Mouse (Mus musculus) kidney, adult 18-20 months (tissue): ENCODE results near the gene Olfr809.

ENCODE experiments used
- DNase-seq: peaks from one replicate; pipeline ENCODE4 v3.0.0; 2021

Gene Olfr809

DNA sequence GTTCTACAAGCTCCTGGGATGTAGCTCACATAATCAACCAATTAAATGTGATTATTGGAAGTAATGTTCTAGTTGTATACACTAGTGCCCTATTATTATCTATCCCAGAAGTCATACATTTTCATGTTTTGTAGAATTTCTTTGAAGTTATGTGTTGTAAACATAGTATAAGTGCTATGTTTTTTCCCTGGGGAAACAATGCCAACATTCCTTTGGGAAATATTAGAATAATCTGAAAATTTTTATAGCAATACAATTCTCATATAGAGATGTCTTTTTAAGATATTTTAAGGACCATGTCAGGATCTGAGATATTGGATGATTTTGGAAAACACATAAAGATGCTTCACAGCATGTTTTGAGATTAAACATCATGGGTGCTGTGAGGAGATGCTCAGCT lies at the start of gene Olfr809:
TSS of gene Olfr809 (plus strand) at position 301 of the 400 bp plus-strand sequence.
- no peak for DNase-seq

DNA sequence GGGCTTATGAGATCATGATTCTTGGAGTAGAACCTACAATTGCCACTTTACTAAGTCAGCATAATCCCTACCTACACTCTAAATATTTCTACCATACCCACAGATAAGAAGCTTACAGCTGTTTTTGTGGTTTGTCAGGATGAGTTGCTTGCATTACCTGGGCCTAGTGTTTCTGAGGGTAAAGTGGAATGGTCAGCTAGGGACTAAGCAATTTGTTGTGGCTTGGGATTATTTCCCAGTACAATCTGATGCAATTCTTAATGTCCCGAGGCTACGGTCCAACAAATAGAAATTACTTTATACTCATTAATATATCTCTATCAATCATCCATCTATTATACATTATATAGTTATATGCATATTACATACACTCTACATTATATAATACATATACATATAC lies 45.2 kb upstream of the Olfr809 start, which contains the start of gene Olfr805:
TSS of gene Olfr805 (minus strand) at position 101 of the 400 bp plus-strand sequence.
- DNase-seq = no peak

DNA sequence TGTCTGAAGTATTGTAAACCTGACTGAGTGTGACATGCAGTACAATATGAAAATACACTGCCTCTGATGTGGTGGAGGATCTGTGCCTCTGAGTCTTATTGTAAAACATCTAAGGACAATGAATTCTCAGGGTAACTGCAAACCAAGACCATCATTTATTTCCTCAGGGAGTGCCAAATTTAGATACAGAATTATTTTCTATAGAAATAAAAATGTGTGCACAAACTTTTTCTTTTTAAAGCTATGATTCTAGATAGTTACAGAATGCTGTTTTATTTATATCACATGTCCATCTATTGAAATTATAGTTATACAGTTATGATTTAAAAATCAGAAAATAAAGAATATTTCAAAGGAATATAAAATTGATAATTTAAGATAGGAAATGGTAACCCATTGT lies 32.6 kb upstream of the Olfr809 start, which contains the start of gene Olfr806:
TSS of gene Olfr806 (minus strand) at position 101 of the 400 bp plus-strand sequence.
- DNase-seq = no peak

DNA sequence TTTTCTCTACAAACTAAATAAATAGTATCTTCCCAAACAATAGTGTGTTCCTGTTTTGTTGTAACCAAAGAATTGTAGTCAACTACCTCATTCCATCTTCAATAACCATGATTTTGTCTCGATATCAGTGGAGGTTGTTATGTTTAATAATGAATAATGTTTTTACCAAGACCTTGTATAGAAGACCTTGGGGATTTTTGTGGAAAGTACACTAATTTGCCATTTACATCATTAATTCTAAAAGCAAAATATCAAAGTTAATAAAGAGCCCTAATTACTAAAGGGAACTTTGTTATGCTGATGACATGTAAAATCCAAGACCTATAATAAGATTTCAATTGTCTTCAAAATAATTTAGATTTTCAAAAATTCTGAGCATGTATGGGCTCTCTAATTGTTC lies 16.7 kb upstream of the Olfr809 start, which contains the start of gene Olfr807:
TSS of gene Olfr807 (minus strand) at position 101 of the 400 bp plus-strand sequence.
- DNase-seq = no peak

DNA sequence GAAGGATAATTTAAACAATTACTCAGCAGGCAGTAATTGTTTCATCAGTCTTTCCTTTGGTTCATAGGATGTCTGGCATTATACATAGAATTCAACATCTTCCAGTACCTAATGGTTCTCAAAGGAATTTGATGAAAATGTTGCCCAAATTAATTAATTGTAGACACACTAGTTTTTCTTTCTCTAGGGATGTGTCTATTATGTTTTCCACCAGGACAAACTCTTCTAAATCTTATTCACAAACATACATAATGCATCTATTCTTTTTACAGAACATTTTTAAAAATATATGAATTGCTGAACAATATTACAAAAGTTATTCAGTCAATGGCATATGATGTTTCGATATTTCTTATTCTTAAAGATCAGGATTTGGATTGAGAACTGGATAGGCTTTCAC lies 9.3 kb upstream of the Olfr809 start, which contains the start of gene Olfr808:
TSS of gene Olfr808 (plus strand) at position 301 of the 400 bp plus-strand sequence.
- no peak for DNase-seq

DNA sequence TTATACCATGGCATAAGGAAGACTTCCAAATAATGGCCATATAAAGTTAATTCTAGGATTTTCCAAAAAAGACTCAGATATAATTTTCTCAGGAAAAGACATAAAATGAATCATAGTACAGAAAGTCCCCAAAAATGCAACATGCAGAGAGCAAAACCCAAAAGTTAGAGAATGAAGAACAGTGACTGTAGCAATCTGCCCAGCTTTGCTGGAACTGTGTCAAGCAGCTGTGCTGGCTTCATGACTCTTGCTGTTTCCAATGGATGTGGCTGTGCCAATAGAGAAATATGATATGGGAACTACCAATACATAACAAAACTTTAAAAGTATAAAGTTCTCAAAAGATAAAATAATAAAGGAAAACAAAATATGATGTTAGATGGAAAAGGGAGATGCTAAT lies 3.7 kb downstream of the Olfr809 start:
- no peak for DNase-seq

DNA sequence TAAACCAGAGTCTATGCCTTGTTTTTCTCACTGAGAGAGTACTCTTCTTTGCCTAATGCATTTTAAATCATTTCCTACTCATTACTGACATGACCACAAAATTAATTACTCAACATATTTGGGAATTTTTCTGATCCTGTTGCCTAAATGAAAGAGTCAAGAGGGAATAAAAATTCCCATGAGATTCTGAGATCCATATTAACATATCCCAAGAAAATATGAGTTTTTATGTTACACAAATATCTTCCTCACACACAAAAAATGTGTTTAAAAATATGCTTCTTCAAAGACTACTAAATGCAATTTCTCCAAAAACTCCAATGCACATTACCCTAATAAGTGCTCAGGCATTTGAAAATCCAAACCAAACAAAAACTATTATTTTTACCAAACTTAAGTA lies 20.4 kb downstream of the Olfr809 start, which contains the start of gene Olfr810:
TSS of gene Olfr810 (minus strand) at position 101 of the 400 bp plus-strand sequence.
- DNase-seq = no peak

DNA sequence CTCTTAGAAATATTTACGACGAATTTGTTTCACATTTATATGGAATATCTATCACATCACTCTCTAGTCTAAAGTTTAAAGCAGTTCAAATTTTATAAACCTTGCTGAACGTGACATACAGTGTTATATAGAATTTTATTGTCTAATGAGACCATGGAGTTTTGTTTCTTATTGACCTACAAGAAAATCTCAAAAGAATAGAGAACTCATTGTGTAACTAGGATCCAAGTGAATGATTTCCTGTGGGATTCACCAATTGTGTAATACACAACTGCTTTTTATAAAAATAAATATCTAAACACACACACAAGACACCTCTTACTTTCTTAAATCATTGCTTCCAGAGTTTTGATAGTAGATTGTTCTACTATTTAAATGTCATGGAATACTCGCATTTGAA lies 29.9 kb downstream of the Olfr809 start, which contains the start of gene Olfr811:
TSS of gene Olfr811 (minus strand) at position 101 of the 400 bp plus-strand sequence.
- no peak for DNase-seq
